Mouse (Mus musculus): Measurements from ENCODE around the gene Ell.

DNA sequence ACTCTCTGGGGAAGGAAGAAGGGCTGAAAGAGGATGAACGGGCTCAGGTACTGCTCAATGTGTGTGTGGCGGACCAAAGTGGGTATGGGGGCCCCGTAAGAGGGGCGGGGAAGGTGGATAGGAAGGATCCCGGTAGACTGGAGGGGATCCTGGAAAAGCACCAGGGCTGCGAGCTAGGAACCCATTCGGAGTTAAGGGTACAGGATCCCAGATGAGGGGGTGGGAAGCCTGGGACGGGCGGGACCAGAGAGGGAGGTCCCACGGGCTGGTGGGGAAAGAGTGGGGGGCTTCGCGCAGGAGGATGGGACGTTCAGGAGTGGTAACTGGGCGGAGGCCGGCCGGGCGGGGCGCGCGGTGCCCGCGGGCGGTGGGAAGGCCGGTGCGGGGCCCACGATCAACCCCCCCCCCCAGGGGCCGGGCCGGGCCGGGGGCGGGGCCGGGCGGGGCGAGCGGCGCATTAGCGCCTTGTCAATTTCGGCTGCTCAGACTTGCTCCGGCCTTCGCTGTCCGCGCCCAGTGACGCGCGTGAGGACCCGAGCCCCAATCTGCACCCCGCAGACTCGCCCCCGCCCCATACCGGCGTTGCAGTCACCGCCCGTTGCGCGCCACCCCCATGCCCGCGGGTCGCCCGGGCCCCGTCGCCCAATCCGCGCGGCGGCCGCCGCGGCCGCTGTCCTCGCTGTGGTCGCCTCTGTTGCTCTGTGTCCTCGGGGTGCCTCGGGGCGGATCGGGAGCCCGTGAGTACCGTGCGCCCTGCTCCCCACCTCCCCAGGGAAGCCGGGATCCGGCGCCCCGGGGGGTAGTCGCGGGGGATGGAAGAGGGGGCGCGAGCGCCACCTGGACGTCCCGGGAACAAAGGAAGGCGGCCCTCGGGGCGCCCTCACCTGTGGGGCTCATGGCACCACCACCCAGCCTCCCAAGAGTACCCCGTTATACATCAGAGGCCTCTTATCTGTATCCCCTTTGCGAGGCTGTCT, 46.3 kb upstream of the Ell start, which contains the start of gene Crlf1:
- TF ChIP-seq CTCF (IDR thresholded peaks at IDR 0.05; ENCODE audit: control insufficient read depth, insufficient read depth, low read length): no peak
- no peak for TF ChIP-seq POLR2A (IDR thresholded peaks at IDR 0.05; ENCODE audit: borderline replicate concordance, control insufficient read depth, low read depth, low read length)

Measured in bone marrow, adult 2 months (tissue).